Mouse (Mus musculus) liver, postnatal 0 days (tissue): ENCODE results near the gene Rpl24. TPM values are rescaled to one million over a fixed set of nuclear protein-coding genes. Genes with fewer than 3 reads are reported as not detected.

Experiments used
- ATAC-seq: fragments of 200-750 bp; cut with Nextera tagmentation; 2 replicates; pipeline ENCODE4 v1.8.0; 2017; ENCODE audit warnings: mild to moderate bottlenecking, moderate library complexity
- DNase-seq: peaks from one replicate; pipeline ENCODE4 v3.0.0-alpha.2; 2016
- H3K27ac ChIP-seq: fragments of 300-500 bp; sonication (generic); 2 replicates; pipeline ENCODE4 v1.5.1; 2014; ENCODE audit warnings: antibody characterized with exemption, moderate library complexity, mild to moderate bottlenecking, low read depth
- H3K27me3 ChIP-seq: fragments of 300-500 bp; sonication (generic); 2 replicates; pipeline ENCODE4 v1.6.1; 2014; ENCODE audit warnings: low read length, control low read depth, mixed read lengths; ENCODE audit not compliant: insufficient read depth
- H3K36me3 ChIP-seq: fragments of 300-500 bp; sonication (generic); replicated peaks from 2 replicates; pipeline ENCODE4 v1.6.1; 2014; ENCODE audit warnings: mild to moderate bottlenecking, control low read depth, low read length, moderate library complexity, mixed read lengths; ENCODE audit not compliant: insufficient read depth
- H3K4me1 ChIP-seq: fragments of 300-500 bp; sonication (generic); 2 replicates; pipeline ENCODE4 v1.6.1; 2014; ENCODE audit warnings: antibody characterized with exemption, mild to moderate bottlenecking, control low read depth; ENCODE audit not compliant: insufficient read depth
- H3K4me2 ChIP-seq: fragments of 300-500 bp; sonication (generic); 2 replicates; pipeline ENCODE4 v1.6.1; 2014; ENCODE audit warnings: low read depth, mild to moderate bottlenecking, low read length, moderate library complexity, mixed read lengths
- H3K4me3 ChIP-seq: fragments of 300-500 bp; sonication (generic); 2 replicates; pipeline ENCODE4 v1.5.1; 2014; ENCODE audit warnings: low read depth, low read length
- H3K9ac ChIP-seq: fragments of 300-500 bp; sonication (generic); replicated peaks from 2 replicates; pipeline ENCODE4 v1.6.1; 2014; ENCODE audit warnings: mild to moderate bottlenecking, moderate library complexity
- H3K9me3 ChIP-seq: fragments of 300-500 bp; sonication (generic); 2 replicates; pipeline ENCODE4 v1.6.1; 2016; ENCODE audit warnings: mild to moderate bottlenecking, control low read depth, low read length, mixed read lengths
- CTCF ChIP-seq: sonication (generic); IDR thresholded peaks from 2 replicates; pipeline ENCODE4 v1.5.1; 2016; ENCODE audit warnings: antibody characterized with exemption, low read depth
- EP300 ChIP-seq: IDR thresholded peaks from 2 replicates; pipeline ENCODE4 v1.6.1; 2016; ENCODE audit warnings: antibody characterized with exemption, low read depth, mild to moderate bottlenecking
- WGBS: fragments of 180-500 bp; shearing (Covaris S2); extraction: QIAGEN DNeasy Blood & Tissue Kit; methylation state at CpG from one replicate; pipeline ENCODE4 v1.1.7; 2014; ENCODE audit not compliant: insufficient replicate concordance; 5-methylcytosine and 5-hydroxymethylcytosine counted together
- polyA plus RNA-seq: library from polyadenylated mRNA; unstranded; fragments of >200 nt; fragmentation: Nextera tagmentation; extraction: Ambion mirVana; gene quantifications from 2 replicates; pipeline ENCODE4 v1.2.1, GENCODE M21; 2015

The Rpl24 gene
- polyA plus RNA-seq, 1 experiment from 2014 or later = 446 TPM

GRCm38 (mm10) chr16:55974256-55974902, 8.3 kb downstream of the Rpl24 start:
- TF ChIP-seq EP300 (no peak), CTCF (no peak)
- H3K36me3 ChIP-seq = peaks cover 36% of the 10 kb centered on the region
- peaks cover 19% of the 10 kb centered on the region for H3K4me1 ChIP-seq
- ATAC-seq = peak; percentile 85
- H3K4me2 ChIP-seq = peak overlapping the region; percentile 91
- H3K27me3 ChIP-seq = no peaks in the 10 kb centered on the region
- WGBS = under 1% methylated on average over 50 of the region's 55 CpGs
- peak overlapping the region; percentile 99 for H3K9ac ChIP-seq
- H3K9me3 ChIP-seq = no peaks in the 10 kb centered on the region
- peak overlapping the region; percentile 100 for H3K4me3 ChIP-seq
- H3K27ac ChIP-seq = peak overlapping the region; percentile 98
- DNase-seq = peak; percentile 93

GRCm38 (mm10) chr16:55974903-55975285, 8.8 kb downstream of the Rpl24 start:
- peak overlapping the region; percentile 91 for H3K4me2 ChIP-seq
- H3K36me3 ChIP-seq = peaks cover 36% of the 10 kb centered on the region
- WGBS = 6% methylated on average over 14 of the region's 14 CpGs
- no peaks in the 10 kb centered on the region for H3K9me3 ChIP-seq
- no peak for TF ChIP-seq EP300
- TF ChIP-seq CTCF = no peak
- DNase-seq (no peak), ATAC-seq (peak; percentile 54)
- H3K9ac ChIP-seq = peak overlapping the region; percentile 99
- peak overlapping the region; percentile 98 for H3K27ac ChIP-seq
- H3K4me1 ChIP-seq = peaks cover 19% of the 10 kb centered on the region
- H3K27me3 ChIP-seq = no peaks in the 10 kb centered on the region
- H3K4me3 ChIP-seq = peak overlapping the region; percentile 100

DNA sequence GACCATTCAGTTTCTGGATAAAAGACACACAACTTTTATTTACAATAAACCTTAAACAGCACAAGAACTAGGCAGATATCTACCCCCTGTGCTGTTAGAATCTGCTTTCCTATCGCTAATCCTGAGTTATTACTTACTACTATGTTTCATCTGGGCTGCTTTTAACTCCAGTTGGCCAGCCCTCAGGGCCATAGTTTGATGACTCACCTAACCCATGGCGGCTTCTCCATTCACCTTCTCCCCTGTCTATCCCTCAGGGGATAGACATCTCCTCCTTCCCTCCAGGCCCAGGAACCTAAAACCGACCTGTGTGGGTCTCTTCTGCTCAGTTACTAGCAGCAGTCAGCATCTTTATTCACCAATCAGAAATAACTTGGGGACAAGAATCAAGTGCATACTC, 19.9 kb downstream of the Rpl24 start:
- Histone ChIP-seq H3K9ac (no peak overlapping the region), H3K36me3 (peaks cover 58% of the 10 kb centered on the region), H3K4me2 (no peak overlapping the region), H3K27ac (no peak overlapping the region), H3K27me3 (no peaks in the 10 kb centered on the region), H3K4me3 (no peak overlapping the region), H3K9me3 (no peaks in the 10 kb centered on the region), H3K4me1 (no peaks in the 10 kb centered on the region; the same call in 1 of the 2 replicates)
- ATAC-seq = no peak
- WGBS = 94% methylated on average over 3 of the region's 3 CpGs
- DNase-seq = no peak
- TF ChIP-seq EP300 (no peak), CTCF (no peak)

DNA sequence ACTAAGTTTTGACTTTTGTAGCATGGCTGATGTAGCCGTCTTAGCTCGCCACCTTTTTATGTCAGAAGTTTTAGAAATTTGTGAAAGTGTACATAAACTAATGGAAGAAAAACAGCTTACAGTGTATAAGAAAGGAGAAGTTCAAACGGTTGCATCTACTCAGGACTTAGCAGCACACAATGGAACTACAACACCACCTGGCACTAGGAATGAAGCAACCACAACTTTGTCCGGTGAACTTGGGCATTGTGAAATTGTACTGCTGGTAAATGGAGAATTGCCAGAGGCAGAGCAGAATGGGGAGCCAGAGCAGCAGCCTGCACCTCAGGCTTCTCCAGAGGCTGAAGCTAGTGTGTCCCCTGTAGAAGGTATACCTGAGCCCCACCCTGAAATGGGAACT, 24.2 kb downstream of the Rpl24 start:
- 71% methylated on average over 4 of the region's 4 CpGs for WGBS
- Histone ChIP-seq H3K36me3 (peaks cover 46% of the 10 kb centered on the region), H3K9ac (no peak overlapping the region), H3K4me1 (no peaks in the 10 kb centered on the region; the same call in 1 of the 2 replicates), H3K4me2 (no peak overlapping the region), H3K27ac (no peak overlapping the region), H3K4me3 (no peak overlapping the region), H3K9me3 (no peaks in the 10 kb centered on the region), H3K27me3 (no peaks in the 10 kb centered on the region)
- ATAC-seq = 0 out of 2 replicates have a peak, but pooled peaks have one; percentile 29
- TF ChIP-seq CTCF = no peak
- TF ChIP-seq EP300 = no peak
- DNase-seq = no peak

DNA sequence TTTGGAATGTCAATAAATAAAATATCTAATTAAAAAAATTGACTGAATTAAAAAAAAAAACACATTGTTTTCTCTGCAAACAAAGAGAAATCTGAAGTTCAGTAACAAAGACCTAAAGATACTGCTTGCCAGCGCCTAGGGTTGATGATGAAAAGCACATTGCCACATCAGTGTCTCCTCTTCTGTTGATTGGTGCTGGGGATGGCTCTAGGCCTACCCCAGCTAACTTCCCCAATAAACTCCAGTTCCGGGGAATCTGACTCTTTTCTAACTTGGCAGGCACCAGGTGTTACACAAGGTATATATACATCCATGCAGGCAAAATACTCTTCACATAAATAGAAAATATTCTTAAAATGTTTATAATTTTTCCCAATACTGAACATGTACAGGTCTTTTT, 28.2 kb downstream of the Rpl24 start:
- Histone ChIP-seq H3K36me3 (peaks cover 46% of the 10 kb centered on the region), H3K27me3 (no peaks in the 10 kb centered on the region), H3K9ac (no peak overlapping the region), H3K4me3 (no peak overlapping the region), H3K27ac (no peak overlapping the region), H3K4me1 (no peaks in the 10 kb centered on the region; the same call in 1 of the 2 replicates), H3K4me2 (no peak overlapping the region), H3K9me3 (no peaks in the 10 kb centered on the region)
- ATAC-seq (no peak), DNase-seq (no peak)
- WGBS = 86% methylated on average over 2 of the region's 2 CpGs
- TF ChIP-seq EP300 = no peak
- no peak for TF ChIP-seq CTCF

DNA sequence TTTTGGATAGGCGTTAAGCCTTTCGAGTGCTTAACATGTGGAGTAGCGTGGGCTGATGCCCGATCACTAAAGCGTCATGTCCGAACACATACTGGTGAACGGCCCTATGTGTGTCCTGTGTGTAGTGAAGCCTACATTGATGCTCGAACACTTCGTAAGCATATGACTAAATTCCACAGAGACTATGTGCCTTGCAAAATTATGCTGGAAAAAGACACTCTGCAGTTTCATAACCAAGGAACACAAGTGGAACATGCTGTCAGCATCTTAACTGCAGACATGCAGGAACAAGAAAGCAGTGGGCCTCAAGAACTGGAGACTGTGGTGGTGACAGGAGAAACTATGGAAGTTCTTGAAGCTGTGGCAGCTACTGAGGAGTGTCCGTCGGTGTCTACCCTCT, 40.7 kb downstream of the Rpl24 start:
- WGBS = 92% methylated on average over 11 of the region's 11 CpGs
- Histone ChIP-seq H3K4me1 (no peaks in the 10 kb centered on the region), H3K27ac (no peak overlapping the region), H3K36me3 (peaks cover 61% of the 10 kb centered on the region), H3K27me3 (no peaks in the 10 kb centered on the region), H3K9me3 (no peaks in the 10 kb centered on the region), H3K9ac (no peak overlapping the region), H3K4me3 (no peak overlapping the region), H3K4me2 (no peak overlapping the region)
- no peak for ATAC-seq
- no peak for DNase-seq
- TF ChIP-seq CTCF (no peak), EP300 (no peak)
